Mouse (Mus musculus): ENCODE data around the gene Brca2.

DNA sequence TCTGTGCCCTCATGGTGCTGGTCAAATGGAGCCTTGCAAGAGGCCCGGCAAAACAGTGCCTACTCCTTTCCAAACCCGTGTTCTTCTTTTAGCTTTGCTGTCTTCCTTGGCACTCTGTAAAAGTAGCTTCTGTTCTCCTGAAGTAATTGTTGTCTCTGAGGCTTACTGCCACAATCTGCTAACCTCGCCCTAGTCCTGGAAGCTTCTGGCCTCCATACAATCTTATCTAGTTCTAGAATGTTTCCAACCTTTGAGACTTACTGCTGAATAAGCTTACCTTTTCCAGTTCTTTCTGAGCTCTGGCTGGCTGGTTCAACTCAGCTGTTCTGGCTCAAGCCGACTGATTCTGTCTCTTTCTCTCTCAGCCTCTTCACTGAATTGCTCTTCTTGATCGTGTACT lies 39.4 kb downstream of the Brca2 start:
- TF ChIP-seq GATA1 (IDR thresholded peaks at IDR 0.05; ENCODE audit: borderline replicate concordance, low read length): no peak
- no peak for TF ChIP-seq FLI1 (IDR thresholded peaks at IDR 0.05; ENCODE audit: low read length)
